Mouse (Mus musculus) C2C12 (cell line): ENCODE measurements around the gene Fam50b.

ENCODE experiments used
- CTCF ChIP-seq: IDR thresholded peaks from one replicate; pipeline ENCODE4 v1.5.1; 2011; ENCODE audit not compliant: control insufficient read depth, insufficient read depth, insufficient read length
- MYOG ChIP-seq: IDR thresholded peaks from one replicate; pipeline ENCODE4 v1.6.1; 2011; ENCODE audit not compliant: control insufficient read depth, insufficient read length; ENCODE audit errors: extremely low read depth
- USF1 ChIP-seq: IDR thresholded peaks from one replicate; pipeline ENCODE4 v1.6.1; 2011; ENCODE audit warnings: low read depth, mild to moderate bottlenecking, control low read depth, moderate library complexity

DNA sequence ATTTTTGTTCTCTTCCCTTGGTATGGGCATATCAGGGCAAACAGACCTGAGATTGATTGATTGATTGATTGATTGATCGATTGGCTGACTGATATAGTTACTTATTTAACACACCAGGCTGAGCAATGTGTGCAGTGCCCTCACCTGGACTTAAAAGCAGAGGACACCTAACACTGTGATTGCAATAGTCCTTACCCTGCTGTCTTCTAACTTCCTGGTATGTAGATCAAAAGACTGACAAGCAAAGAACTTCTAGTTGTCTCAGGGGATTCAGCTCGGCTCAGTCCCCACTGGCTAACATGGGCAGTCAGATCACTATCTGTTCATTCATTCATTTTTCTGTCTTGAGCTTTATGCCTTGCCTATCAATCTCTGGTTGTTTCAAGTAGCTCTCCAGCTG lies 31.3 kb upstream of the Fam50b start:
- no peak for TF ChIP-seq CTCF
- no peak for TF ChIP-seq USF1
- TF ChIP-seq MYOG, result no peak
